Mouse (Mus musculus) ES-CJ7 (cell line): ENCODE measurements around the gene Tmem206.

Experiments
- DNase-seq: peaks from one replicate; pipeline ENCODE4 v3.0.0; 2011; ENCODE audit warnings: low read depth, low spot score

The Tmem206 gene

DNA sequence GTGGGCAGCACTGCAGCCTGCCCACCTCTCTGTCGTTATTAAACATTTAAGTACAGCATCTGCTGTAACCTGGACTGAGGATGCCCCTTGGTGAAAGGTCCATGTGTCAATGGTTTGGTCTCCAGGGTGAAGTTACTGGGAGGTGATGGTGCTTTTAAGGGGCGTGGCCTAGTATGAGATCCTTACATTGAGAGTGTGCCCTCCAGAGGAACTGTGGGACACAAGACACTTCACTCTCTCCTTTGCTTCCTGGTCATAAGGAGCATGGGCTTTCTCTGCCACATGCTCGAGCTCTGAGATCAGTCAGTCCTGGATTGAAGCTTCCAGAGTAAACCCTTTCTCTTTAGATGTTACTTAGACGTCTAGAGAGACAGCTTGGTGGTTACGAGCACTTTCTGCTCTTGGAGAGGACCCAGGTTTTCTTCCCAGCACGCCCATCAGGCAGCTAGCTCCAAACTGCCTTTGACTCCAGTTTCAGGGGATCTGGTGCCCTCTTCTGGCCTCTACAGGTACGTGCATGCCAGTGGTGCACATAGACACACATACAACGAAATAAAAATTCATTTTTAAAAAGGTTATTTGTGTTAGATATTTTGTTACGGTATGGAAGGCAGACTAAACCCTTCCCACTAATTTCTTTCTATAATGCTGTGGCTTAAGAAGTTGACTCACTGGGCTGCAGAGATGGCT, 17.8 kb upstream of the Tmem206 start:
- peak; percentile 79 for DNase-seq

DNA sequence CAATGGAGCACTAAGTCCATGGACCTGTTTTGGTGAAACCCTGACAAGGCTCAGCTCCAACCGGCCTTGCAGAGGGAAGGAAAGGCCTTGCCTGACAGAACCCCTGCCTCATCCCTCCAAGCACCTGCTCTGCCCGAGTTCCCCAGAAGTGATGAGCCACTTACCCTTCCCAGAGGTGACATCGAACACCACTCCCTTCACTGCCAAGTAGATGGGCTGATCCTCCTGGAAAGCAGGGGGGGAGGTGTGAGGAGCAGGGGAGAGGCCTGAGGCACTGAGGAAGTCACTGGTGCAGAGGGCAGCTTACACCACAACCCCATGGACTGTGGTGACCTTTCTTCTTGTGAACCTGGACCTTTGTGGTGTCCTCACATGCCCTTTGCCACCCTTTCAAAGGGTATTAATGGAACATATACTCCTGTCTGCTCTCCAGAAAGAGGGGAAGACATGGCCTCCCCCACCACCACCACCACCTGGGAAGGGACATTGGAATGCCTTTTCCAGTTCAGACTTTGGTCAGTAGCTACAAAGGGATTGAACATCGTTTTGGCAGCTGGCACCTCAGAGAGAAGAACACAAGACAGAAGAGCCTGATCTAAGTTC, 14.3 kb upstream of the Tmem206 start:
- no peak for DNase-seq

DNA sequence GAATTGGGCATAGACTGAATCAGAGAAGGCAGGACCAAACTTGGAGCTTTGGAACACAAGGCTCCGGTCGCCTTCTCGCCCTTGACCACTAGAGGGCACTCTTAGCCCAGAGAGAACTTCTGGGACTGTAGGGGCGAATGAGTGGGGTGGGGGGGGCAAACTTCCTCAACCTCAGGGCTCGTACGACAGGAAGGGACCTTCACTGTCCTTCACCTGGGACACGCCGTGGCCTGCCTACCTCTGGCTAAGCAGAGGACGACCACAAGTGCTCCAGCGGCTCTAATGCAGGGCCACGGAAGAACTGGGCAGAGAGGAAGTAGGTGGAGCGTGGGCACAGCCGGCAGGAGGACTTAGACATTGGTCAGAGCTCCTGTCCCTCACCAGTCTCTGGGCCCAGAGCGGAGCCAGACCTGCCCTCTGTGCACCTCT, 13.2 kb upstream of the Tmem206 start:
- peak; percentile 88 for DNase-seq

DNA sequence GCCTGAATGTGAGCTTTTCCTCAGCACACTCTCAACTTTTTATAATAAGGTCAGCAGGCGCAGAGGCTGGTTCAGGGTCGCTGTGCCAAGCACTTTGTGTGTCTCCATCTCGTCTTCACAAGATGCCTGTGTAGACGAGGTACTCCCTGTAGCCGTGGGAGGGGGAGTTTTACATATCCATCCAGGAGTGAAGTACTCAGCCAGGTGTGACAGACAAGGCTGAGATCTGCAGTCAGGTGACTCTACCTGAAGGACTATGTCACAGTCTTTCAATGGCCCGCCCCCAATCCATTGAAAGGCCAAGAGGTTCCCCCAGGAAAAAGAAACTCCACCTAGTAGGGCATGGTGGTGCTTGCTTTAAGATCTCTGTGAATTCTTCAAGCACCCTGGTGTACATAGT, 12.6 kb upstream of the Tmem206 start:
- DNase-seq: peak; percentile 28

DNA sequence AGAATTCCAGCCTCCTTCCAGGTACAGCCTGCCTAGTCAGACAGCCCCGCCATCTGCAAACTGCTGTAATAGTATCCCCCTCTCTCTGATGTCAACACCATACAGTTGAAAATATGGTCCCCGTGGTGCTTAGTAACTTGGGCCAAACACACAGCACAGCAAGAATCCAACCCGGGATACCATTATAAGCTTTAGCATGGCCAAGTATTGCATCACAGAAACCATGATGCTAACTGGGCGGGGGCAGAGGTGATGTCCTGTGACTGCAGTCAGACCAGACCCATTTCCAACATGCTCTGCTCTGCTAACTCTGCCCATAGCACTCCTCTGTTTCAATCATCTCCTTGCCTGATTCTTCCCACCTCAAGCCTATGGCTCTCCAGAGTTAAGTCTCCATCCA, 11.8 kb upstream of the Tmem206 start:
- DNase-seq: no peak

DNA sequence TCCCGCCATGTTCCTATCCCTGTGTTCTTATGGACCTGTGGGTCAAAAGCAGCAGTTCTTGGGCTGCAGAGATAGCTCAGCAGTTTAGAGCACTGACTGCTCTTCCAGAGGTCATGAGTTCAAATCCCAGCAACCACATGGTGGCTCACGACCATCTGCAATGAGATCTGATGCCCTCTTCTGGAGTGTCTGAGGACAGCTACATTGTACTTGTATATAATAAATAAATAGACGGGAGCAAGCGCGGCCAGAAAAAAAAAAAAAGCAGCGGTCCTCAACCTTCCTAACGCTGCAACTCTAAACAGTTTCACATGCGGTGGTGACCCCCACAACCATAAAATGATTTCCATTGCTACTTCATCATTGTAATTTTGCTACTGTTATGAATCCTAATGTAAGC, 8.9 kb upstream of the Tmem206 start:
- no peak for DNase-seq

DNA sequence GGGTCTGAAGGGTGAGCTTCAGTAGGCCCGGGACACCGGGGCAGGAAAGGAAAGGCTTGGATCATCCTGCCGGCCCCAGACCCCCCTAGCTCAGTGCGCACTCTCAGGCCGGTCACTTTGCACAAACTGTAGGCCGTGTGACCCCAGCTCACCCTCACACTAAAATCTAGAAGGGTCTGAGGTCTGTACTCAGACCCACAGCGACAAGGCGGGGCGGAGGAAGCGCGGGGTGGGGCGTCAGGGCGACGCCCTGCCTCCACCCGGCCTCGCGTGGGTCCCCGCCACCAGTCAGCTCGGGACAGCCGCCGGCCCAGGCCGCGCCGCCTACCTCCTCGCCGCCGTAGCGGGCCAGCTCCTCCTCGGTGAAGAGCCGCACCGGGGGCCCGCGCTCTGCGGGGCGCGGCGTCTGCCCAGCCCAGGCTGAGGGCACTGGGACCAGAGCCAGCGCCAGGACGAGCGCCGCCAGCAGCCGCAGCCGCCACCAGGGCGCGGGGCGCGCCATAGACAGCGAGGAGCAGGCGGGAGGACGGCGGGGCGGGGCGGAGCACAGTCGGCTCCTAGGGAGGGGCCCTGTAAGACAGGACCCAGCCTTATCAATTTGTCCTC, 8.0 kb upstream of the Tmem206 start, which contains the start of gene Nenf:
TSS of gene Nenf (minus strand) at position 604 of the 606 bp plus-strand sequence.
- DNase-seq: peak; percentile 50

DNA sequence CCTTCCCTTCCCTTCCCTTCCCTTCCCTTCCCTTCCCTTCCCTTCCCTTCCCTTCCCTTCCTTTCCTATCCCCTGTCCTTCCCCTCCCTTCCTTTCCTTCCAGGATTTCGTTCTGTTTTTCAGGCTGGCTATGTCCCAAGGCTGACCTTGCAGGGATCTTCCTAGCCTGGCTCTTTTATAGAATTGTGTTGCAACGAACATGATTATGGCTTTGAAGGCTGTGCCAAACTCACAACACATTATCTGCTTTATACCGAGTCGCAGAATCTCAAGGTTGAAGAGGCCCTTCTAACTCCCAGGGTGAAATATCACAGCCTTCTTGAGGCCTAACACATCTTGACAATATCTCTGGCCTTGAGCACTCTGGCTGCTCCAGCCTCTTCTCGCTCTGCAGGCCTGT, 7.0 kb upstream of the Tmem206 start:
- DNase-seq: no peak

DNA sequence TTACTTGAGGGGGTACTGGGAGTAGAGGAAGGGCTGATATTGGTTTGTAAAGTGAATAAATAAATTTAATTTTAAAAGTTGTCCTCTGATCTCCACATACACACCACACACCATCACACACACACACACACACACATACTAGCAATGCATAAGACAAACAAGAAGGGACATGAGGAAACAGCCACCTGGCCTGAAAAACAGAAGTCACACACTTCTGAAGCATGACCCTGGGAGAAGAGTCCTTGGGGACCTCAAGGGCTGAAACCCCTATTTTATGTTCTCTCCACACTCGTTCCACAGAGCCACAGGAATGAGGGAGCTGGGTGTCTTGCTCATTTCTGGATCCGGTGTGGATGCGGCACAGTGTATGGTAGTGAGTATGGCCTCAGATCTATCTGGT, 2.3 kb upstream of the Tmem206 start:
- no peak for DNase-seq

DNA sequence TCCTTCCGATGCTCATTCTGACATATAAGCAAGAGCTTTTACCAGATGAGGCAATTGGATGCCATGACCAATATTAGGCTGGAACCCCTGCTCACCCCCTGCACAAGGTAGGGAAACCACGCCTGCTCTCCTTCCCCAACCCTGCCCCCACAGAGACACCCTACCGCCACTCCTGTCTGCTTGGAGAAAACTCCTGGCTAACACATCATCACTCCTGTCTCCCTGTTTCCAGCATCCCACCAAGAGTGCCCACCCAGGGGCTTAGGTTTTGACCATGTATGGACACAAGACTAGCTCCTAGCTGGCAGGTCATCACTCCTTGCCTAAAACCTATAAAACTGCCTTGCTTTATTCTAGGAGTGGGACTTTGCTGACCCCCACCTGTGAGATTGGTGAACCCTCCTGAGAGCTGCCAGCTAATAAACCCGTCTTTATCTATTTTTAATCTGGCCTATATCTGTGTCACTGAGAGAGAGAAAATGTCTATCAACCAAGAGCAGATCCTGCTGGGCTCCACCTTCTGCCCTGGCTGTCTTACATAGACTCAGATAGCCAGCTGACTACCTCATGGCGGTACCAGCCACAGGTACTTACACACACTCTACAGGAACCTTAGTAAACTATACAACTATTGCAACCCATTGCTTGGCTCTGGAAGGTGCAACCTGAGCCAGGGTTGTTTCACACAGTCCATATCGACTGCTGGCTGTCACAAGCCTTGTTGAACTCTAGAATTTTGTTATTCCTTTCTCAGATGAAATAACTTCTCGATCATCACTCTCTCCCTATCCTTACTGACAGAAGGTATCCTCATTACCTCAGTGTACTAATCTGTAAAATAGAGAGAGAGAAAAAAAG, 750 bp upstream of the Tmem206 start:
- DNase-seq: no peak

DNA sequence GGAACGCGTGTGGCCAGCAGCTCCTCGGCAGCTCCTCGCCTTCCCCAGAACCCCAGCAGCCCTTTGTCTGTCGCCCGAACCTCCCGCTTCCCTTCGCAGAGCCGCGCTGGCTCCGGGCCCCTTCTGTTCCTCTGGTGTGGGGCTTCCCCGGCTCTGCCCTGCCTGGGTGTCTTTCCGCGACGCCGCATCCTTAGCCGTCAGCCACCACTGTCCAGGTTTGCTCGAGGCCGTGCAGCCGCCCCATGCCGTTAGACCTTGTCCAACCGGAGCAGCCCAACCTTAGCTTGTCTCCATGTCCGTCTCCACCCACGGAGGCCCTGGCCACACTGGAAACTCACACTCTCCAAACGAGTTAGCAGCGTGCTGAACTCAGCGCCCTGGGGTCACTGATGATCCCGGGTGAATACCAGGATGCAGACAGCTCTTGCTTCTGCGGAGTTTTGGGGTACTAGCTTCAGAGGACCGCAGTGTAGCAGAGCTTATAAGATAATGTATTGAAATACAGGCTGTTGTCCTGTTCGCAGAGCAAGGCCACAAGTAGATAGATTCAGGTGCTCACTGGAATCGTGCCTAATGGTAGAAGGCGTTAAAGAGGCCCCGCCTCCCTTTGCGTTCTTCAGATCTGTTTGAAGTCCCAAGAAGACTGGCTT, 646 bp downstream of the Tmem206 start:
- peak; percentile 46 for DNase-seq

DNA sequence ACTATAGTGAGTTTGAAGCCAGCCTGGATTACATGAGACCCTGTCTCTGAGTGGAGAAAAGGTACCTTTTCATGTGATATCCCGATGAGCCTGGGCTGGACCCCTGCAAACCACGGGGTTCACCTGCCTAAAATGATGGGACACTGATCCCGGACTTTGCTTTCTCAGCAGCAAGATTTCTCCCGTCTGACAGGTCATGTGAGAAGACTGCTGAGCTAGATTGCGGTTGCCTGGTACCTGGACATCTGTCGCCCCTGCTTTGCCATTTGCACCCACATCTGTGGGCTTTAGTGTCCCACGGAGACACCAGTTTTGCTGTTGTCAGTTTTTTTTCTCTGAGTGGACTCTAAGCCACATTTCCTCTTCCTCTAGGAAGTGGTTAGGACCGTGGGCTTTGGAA, 1.5 kb downstream of the Tmem206 start:
- DNase-seq: no peak

DNA sequence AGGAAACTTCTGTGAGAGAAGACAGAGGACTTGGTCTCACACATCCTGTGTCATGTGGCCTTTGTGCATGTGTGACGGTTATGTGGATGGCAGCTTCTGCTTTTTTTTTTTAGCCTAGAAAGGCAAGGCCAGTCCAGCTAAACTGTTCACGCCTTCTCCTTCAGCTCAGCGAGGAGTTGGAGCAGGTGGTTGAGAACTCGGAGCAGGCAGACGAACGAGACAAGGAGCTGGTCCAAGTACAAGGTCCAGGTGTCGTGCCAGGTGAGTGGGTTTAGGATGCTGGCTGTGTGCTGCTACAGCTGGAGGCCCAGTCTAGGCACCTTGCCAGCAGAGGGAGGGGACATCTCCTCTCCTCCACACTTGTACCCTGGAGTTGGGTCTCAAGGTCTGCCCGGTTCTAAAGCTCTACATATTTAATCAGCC, 2.3 kb downstream of the Tmem206 start:
- DNase-seq: no peak

DNA sequence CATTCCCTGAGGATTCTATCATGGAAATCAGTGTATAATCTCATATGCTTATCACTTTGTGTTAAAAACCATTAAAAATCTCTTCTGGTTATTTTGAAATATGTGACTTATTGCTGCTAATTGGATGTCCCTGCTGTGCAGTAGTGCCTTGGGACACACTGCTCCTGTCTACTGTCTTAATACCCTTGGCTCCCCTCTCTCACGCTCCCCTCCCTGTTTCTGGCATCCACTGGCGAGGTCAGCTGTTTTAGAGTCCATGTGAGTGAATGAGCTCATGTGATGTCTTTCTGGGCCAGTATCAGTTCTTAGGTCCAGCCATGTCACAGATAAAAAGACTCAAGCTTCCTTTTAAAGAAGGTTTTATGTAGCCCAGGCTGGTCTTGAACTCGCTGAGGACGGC, 4.6 kb downstream of the Tmem206 start:
- DNase-seq: no peak

DNA sequence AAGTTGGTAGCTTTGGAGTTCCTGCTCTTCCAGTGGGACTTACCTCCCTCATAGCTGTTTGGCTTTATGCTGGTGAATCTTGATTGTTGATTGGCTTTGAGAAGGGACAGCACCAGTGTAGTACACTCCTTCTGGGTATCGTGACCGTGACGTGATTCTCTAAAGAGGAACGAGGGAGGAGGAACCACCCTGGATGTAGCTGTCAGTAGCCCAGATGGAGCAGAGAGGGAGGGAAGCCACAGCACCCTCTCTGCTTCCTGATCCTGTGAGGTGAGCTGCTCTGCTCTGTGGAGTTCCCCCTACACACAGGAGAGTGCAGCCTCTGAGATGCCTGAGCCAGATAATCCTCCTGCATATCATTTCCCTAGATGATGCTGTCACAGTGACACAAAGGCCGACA, 8.8 kb downstream of the Tmem206 start:
- DNase-seq: no peak

DNA sequence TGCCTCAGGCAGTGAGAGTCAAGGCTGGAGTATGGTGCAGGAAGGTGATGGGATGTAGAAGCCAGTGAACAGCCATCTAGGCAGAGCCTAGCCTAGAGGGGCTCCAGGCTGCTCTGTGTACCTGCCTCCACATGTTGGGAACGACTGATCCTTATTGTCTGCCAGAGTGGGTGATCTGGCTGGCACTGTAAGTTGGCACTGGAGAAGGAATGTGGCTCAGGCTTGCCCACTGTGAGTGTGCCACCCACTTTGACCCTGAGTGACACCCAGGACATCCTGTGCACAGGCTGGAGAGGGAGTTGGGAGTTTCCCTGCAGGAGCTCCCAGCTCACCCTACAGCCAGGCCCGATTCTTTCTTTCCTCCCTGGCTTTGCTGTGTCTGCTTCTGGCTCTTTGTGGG, 14.2 kb downstream of the Tmem206 start:
- DNase-seq: no peak

DNA sequence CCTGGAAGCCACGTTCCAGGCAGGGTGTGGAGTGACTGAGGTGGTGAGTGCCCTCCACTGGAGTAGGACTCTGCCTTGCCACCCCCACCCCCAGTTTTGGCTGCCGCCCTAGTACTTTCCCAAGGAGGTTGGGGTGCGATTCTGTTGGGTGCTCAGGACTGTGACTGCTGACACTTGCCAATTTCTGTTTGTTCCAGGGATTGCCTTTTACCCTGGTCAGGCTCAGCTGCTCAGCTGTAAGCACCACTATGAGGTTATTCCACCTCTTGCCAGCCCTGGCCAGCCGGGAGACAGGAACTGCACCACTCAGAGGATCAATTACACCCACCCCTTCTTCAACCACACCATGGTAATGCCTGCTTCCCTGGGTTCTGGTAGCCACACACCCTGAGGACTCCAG, 14.8 kb downstream of the Tmem206 start:
- DNase-seq: no peak

DNA sequence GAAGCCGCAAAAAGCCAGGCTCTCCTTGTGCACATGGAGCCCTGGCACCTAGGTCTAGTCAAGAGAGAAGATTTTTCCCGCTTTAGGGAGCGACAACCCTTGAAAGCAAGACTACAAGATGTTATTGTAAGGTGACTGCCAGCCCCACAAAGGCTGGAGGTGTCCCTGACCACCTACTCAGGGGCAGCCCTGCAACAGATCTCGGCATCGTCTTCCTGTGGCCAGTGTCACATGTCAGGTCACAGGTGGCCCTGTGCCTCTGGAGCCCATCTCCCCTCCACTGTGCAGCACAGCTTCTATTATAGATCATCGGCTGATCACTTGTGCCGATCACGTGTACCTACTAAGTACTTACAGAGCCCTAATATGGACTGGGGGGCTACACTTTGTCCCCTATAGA, 21.9 kb downstream of the Tmem206 start:
- DNase-seq: no peak

DNA sequence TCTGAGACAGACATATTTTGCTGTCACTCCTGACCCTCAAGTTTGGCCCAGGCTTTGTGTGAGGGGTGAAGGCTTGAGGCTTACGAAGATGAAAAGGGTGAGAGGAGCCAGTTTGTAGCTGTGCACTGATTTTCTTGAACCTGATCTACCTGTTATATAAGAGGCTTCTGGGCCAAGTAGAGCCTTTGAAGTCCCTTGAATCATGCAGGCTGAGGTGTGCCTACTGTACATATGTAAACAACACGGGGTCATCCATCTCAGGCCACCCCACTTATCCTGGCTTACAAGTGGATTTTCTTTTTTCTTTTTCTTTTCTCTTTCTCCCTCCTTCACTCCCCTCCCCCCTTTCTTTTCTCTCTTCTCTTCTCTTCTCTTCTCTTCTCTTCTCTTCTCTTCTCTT, 22.9 kb downstream of the Tmem206 start:
- no peak for DNase-seq

DNA sequence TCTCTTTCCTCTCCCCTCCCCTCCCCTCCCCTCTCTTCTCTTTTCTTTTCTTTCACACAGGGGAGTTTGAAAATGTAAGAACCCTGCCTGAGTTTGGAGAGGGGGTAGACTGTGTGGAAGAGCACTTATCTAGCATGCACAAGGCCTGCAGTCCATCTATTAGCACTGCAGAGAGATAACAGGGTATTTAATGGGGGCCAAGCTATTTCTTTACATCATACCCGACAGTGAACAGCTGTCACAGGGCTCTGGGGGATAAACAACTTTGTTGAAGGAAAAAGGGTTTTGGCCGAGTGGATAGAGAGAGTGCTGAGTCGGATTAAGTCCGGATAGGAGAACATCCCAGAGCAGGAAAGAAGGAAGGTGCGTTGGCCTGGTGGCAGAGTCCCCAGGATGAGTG, 23.3 kb downstream of the Tmem206 start:
- DNase-seq: no peak

DNA sequence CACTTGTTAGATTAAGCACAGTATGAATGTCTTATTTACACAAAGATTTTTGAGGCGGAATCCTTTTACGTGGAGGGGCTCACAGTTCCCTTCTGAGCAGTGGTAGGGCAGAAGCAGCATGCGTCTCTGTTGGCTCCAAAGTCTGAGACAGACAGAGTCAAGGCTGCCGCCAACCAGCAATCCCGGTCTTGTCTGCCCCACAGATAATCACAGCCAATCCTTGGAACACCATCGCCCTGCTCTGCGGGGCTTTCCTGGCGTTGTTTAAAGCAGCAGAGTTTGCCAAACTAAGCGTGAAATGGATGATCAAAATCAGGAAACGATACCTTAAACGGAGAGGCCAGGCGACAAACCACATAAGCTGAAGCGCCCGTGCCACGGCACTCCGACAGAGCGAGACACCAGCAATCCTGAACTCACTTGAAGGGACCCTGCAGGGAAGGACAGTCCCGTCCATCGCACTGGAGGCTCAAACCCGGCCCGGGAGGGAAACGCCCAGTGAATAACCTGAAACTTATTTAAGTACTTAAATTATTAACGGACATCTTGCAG, 23.9 kb downstream of the Tmem206 start:
- DNase-seq: no peak
